Mouse (Mus musculus) heart, adult 2 months (tissue): ENCODE results near the gene Dot1l. TPM values are rescaled to one million over a fixed set of nuclear protein-coding genes. Genes with fewer than 3 reads are reported as not detected.

Experiments
- DNase-seq, 2 experiments: peaks; one replicate each; pipeline ENCODE4 v3.0.0; 2021
- H3K27ac ChIP-seq: fragments of 200-600 bp; 2 replicates; pipeline ENCODE4 v1.8.1; 2022
- H3K27me3 ChIP-seq: fragments of 200-500 bp; 2 replicates; pipeline ENCODE4 v1.6.1; 2012; ENCODE audit warnings: mild to moderate bottlenecking, low read length, inconsistent platforms, mixed read lengths; ENCODE audit not compliant: control insufficient read depth, insufficient read depth
- H3K36me3 ChIP-seq: fragments of 200-500 bp; 2 replicates; pipeline ENCODE4 v1.6.1; 2012; ENCODE audit warnings: low read length, inconsistent platforms; ENCODE audit not compliant: control insufficient read depth, insufficient read depth
- H3K4me1 ChIP-seq: fragments of 200-500 bp; 2 replicates; pipeline ENCODE4 v1.6.1; 2011; ENCODE audit warnings: low read length; ENCODE audit not compliant: control insufficient read depth, insufficient read depth
- H3K4me3 ChIP-seq: fragments of 200-600 bp; 2 replicates; pipeline ENCODE4 v1.8.1; 2022
- H3K79me2 ChIP-seq: fragments of 200-500 bp; replicated peaks from 2 replicates; pipeline ENCODE4 v1.6.1; 2012; ENCODE audit warnings: mild to moderate bottlenecking, inconsistent platforms, low read length, moderate library complexity, mixed read lengths; ENCODE audit not compliant: control insufficient read depth, insufficient read depth
- H3K9ac ChIP-seq: fragments of 200-500 bp; 2 replicates; pipeline ENCODE4 v1.6.1; 2012; ENCODE audit warnings: low read depth, mild to moderate bottlenecking, control low read depth, inconsistent platforms, low read length, mixed read lengths
- CTCF ChIP-seq: fragments of 200-600 bp; IDR thresholded peaks from 2 replicates; pipeline ENCODE4 v1.8.1; 2022; ENCODE audit warnings: antibody characterized with exemption, mild to moderate bottlenecking, moderate library complexity
- EP300 ChIP-seq: fragments of 200-500 bp; IDR thresholded peaks from 2 replicates; pipeline ENCODE4 v1.6.1; 2011; ENCODE audit warnings: low read depth, low read length, control low read depth; ENCODE audit not compliant: insufficient read depth
- POLR2A ChIP-seq: fragments of 200-500 bp; IDR thresholded peaks from 2 replicates; pipeline ENCODE4 v1.6.1; 2011; ENCODE audit warnings: mild to moderate bottlenecking, low read depth, low read length, control low read depth; ENCODE audit not compliant: insufficient read depth
- WGBS: fragments of 180-500 bp; shearing (Covaris S2); methylation state at CpG from one replicate; pipeline ENCODE4 v1.1.7; 2018; 5-methylcytosine and 5-hydroxymethylcytosine counted together
- intact Hi-C: fragments of 180-260 bp; cut with DNase I; formaldehyde crosslinking; loops from one replicate; pipeline ENCODE4 v1.15.1; 2025
- polyA plus RNA-seq: library from polyadenylated mRNA; depleted of rRNA; stranded (reverse); fragments of >200 nt; gene quantifications from 2 replicates; pipeline ENCODE4 v1.2.3, GENCODE M21; 2012
- total RNA-seq, 2 experiments: library from RNA; stranded (reverse); gene quantifications; 2 replicates each; pipeline ENCODE4 v1.2.3; 2021

The Dot1l gene
- total and polyA plus RNA-seq, 3 experiments, result 18.8 to 39.6 (median 19.6) TPM

GRCm38 (mm10) chr10:80744262-80744661 lies 10.7 kb upstream of the Dot1l start:
- peaks cover 3% of the 10 kb centered on the region; the same call in 1 of the 2 replicates for H3K36me3 ChIP-seq
- peaks cover 9% of the 10 kb centered on the region; the same call in 1 of the 2 replicates for H3K79me2 ChIP-seq
- no peak overlapping the region for H3K27ac ChIP-seq
- peaks cover 10% of the 10 kb centered on the region for H3K4me1 ChIP-seq
- TF ChIP-seq CTCF, result no peak
- no peak for TF ChIP-seq POLR2A
- no peak for TF ChIP-seq EP300
- DNase-seq, result peak in 1 of 2 experiments; percentile 60
- no peaks in the 10 kb centered on the region for H3K27me3 ChIP-seq
- WGBS, result 30% methylated on average over 5 of the region's 5 CpGs
- H3K9ac ChIP-seq, result no peak overlapping the region
- intact Hi-C loops, result loop anchor here (10.0 kb wide), 1 partner anchor 431 kb away; the partner anchor contains the start of gene Eef2
- H3K4me3 ChIP-seq, result no peak overlapping the region

- intact Hi-C loops, result loop anchor here (1.0 to 10.0 kb wide), 4 partner anchors 27 to 427 kb away; partner anchors contain the start of gene Eef2
- H3K27me3 ChIP-seq, result no peaks in the 10 kb centered on the region
- peak; percentile 80 to 83 for DNase-seq
- H3K4me1 ChIP-seq, result peaks cover 6% of the 10 kb centered on the region
- no peaks in the 10 kb centered on the region for H3K79me2 ChIP-seq
- TF ChIP-seq CTCF (peak; percentile 97), EP300 (peak; percentile 95), POLR2A (no peak)
- H3K27ac ChIP-seq, result no peak overlapping the region
- 7% methylated on average over 3 of the region's 3 CpGs for WGBS
- no peak overlapping the region for H3K9ac ChIP-seq
- no peak overlapping the region for H3K4me3 ChIP-seq
- no peaks in the 10 kb centered on the region; the same call in 1 of the 2 replicates for H3K36me3 ChIP-seq
These were observed 7.6 kb upstream of the Dot1l start for GRCm38 (mm10) chr10:80747410-80747809.

DNA sequence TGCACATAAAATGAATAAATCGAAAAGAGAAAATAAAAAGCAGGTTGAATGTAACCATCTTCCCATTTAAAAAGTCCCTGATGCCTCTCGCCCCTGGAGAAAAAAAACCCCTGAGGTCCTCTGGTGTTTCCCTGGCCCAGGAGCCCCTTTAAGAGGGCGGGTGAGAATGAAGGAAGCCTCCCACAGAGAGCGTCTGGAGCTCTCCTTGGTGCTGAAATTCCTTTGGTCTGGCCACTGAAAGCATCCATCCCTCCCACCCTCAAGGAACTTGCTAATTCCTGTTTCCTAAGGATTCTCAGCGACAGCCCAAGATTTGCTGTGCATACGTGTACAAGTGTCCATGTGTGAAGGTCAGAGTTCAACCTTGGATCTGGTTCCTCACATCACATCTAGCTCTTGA lies 6.4 kb upstream of the Dot1l start:
- TF ChIP-seq EP300 (0 out of 2 replicates have a peak, but pooled peaks have one; percentile 33), CTCF (no peak)
- 4% methylated on average over 6 of the region's 6 CpGs for WGBS
- H3K79me2 ChIP-seq, result no peaks in the 10 kb centered on the region
- H3K4me3 ChIP-seq, result no peak overlapping the region
- H3K9ac ChIP-seq, result no peak overlapping the region
- intact Hi-C loops, result loop anchor here (1.0 to 10.0 kb wide), 3 partner anchors 132 to 426 kb away; partner anchors contain the start of gene Eef2
- peak; percentile 47 to 54 for DNase-seq
- no peaks in the 10 kb centered on the region; the same call in 1 of the 2 replicates for H3K36me3 ChIP-seq
- peaks cover 5% of the 10 kb centered on the region for H3K4me1 ChIP-seq
- no peak overlapping the region for H3K27ac ChIP-seq
- no peaks in the 10 kb centered on the region for H3K27me3 ChIP-seq

GRCm38 (mm10) chr10:80751188-80751832 lies 3.7 kb upstream of the Dot1l start:
- H3K36me3 ChIP-seq, result no peaks in the 10 kb centered on the region; the same call in 1 of the 2 replicates
- peak; percentile 66 for TF ChIP-seq POLR2A
- TF ChIP-seq EP300, result peak; percentile 25; the same call in 1 of the 2 replicates
- TF ChIP-seq CTCF, result peak; percentile 74
- peaks cover 11% of the 10 kb centered on the region for H3K4me1 ChIP-seq
- under 1% methylated on average over 16 of the region's 16 CpGs for WGBS
- H3K27me3 ChIP-seq, result no peaks in the 10 kb centered on the region
- peaks cover 5% of the 10 kb centered on the region for H3K79me2 ChIP-seq
- peak; percentile 72 to 88 for DNase-seq
- H3K27ac ChIP-seq, result peak overlapping the region; percentile 98
- H3K4me3 ChIP-seq, result peak overlapping the region; percentile 53
- peak overlapping the region; percentile 46 for H3K9ac ChIP-seq
- intact Hi-C loops, result loop anchor here (1.0 to 2.0 kb wide), 2 partner anchors 23 to 67 kb away; no protein-coding TSS in a partner anchor

- Histone ChIP-seq H3K36me3 (no peaks in the 10 kb centered on the region; the same call in 1 of the 2 replicates), H3K27ac (peak overlapping the region; percentile 98), H3K9ac (peak overlapping the region; percentile 46), H3K4me1 (peaks cover 18% of the 10 kb centered on the region), H3K27me3 (no peaks in the 10 kb centered on the region), H3K4me3 (peak overlapping the region; percentile 53), H3K79me2 (peaks cover 5% of the 10 kb centered on the region)
- intact Hi-C loops, result no loop called here
- peak; percentile 79 to 82 for DNase-seq
- 0 out of 2 replicates have a peak, but pooled peaks have one; percentile 24 for TF ChIP-seq EP300
- peak; percentile 26; the same call in 1 of the 2 replicates for TF ChIP-seq POLR2A
- TF ChIP-seq CTCF, result no peak
- WGBS, result 0% methylated on average over 6 of the region's 6 CpGs
These were observed 2.9 kb upstream of the Dot1l start for GRCm38 (mm10) chr10:80752079-80752625.
